Mouse (Mus musculus) spleen, adult 2 months (tissue): ENCODE results near the gene Ifrd1. TPM values are rescaled to one million over a fixed set of nuclear protein-coding genes. Genes with fewer than 3 reads are reported as not detected.

Experiments
- DNase-seq, 2 experiments: peaks; one replicate each; pipeline versions ENCODE4 v3.0.0 to v3.0.0-alpha.2; 2012 to 2021; ENCODE audit warnings: low spot score in 2 of 2, low read depth in 1 of 2
- H3K27ac ChIP-seq: fragments of 200-500 bp; 2 replicates; pipeline ENCODE4 v1.5.1; 2012; ENCODE audit warnings: low read length, inconsistent platforms; ENCODE audit not compliant: insufficient read depth
- H3K27me3 ChIP-seq: fragments of 200-500 bp; 2 replicates; pipeline ENCODE4 v1.6.1; 2012; ENCODE audit warnings: mild to moderate bottlenecking, moderate library complexity, low read length, inconsistent platforms; ENCODE audit not compliant: control insufficient read depth, insufficient read depth
- H3K36me3 ChIP-seq: fragments of 200-500 bp; 2 replicates; pipeline ENCODE4 v1.6.1; 2012; ENCODE audit warnings: mild to moderate bottlenecking, low read length, inconsistent platforms; ENCODE audit not compliant: control insufficient read depth, insufficient read depth
- H3K4me1 ChIP-seq: fragments of 200-500 bp; 2 replicates; pipeline ENCODE4 v1.6.1; 2011; ENCODE audit warnings: inconsistent platforms; ENCODE audit not compliant: control insufficient read depth, insufficient read depth, insufficient read length
- H3K4me3 ChIP-seq: fragments of 200-500 bp; 2 replicates; pipeline ENCODE4 v1.5.1; 2011; ENCODE audit warnings: mild to moderate bottlenecking, inconsistent platforms; ENCODE audit not compliant: insufficient read depth, insufficient read length; ENCODE audit errors: extremely low read depth
- CTCF ChIP-seq: fragments of 200-500 bp; IDR thresholded peaks from 2 replicates; pipeline ENCODE4 v1.5.1; 2011; ENCODE audit warnings: mild to moderate bottlenecking, inconsistent platforms; ENCODE audit not compliant: insufficient read depth, insufficient read length, insufficient replicate concordance; ENCODE audit errors: extremely low read depth
- POLR2A ChIP-seq: fragments of 200-500 bp; IDR thresholded peaks from 2 replicates; pipeline ENCODE4 v1.6.1; 2011; ENCODE audit warnings: low read depth, low read length, inconsistent platforms
- WGBS: fragments of 180-500 bp; shearing (Covaris S2); methylation state at CpG from one replicate; pipeline ENCODE4 v1.1.7; 2018; 5-methylcytosine and 5-hydroxymethylcytosine counted together
- polyA plus RNA-seq: library from polyadenylated mRNA; depleted of rRNA; stranded (reverse); fragments of >200 nt; gene quantifications from 2 replicates; pipeline ENCODE4 v1.2.3, GENCODE M21; 2012; rRNA removed

Ifrd1 gene
- polyA plus RNA-seq, 1 experiment: 8.2 TPM

DNA sequence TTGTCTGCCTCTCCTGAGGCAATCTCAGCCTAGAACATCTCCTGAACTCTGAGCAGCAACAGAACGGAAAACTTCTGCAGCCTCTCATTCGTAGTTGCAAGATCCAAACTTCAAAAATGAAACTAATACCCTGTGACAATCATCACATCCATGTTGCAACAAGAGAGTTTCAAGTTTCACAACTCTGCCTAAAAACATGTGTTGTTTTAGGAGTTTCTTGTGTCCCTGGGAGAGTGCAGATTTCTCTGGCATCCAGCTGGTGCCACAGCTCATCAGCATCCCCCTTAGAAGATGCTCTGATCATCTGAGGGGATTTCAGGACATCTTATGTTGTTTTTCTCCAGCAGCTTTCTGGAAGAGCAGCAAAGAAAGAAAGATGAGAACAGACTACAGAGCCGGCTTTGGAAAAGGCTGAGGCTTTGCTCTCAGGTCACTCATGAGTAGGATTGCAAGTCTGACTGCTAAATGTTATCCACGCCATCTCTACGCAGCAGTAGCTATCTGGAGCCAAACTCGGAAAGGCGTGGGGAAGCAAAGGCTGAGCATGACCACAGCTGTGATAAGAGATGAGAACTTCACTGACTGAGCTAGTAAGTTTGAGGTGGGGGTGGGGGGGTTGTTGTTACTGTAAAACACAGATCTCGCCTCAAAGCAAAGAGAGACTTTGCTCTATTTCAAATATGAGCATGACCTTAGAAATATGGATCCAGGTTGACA lies 95.8 kb downstream of the Ifrd1 start:
- WGBS: 76% methylated on average over 8 of the region's 8 CpGs
- no peak overlapping the region for H3K27ac ChIP-seq
- DNase-seq: no peak
- no peak for TF ChIP-seq CTCF
- no peak for TF ChIP-seq POLR2A
- no peaks in the 10 kb centered on the region for H3K4me1 ChIP-seq
- no peaks in the 10 kb centered on the region for H3K27me3 ChIP-seq
- H3K36me3 ChIP-seq: no peaks in the 10 kb centered on the region
- no peak overlapping the region for H3K4me3 ChIP-seq

Other genes with a start within 250 kb of the Ifrd1 start
- 3.9 and 5.8 TPM in 2 replicates for gene Arl4a, start 210.5 kb downstream of the Ifrd1 start, polyA plus RNA-seq
- 0.68 and 1.1 TPM in 2 replicates for gene Scin, start 114.3 kb downstream of the Ifrd1 start, polyA plus RNA-seq
- 0.09 and 0.14 TPM in 2 replicates for gene Lsmem1, start 49.0 kb downstream of the Ifrd1 start, polyA plus RNA-seq
- 2.7 and 2.8 TPM in 2 replicates for gene Zfp277, start 197.4 kb upstream of the Ifrd1 start, polyA plus RNA-seq
- 2.3 and 2.8 TPM in 2 replicates for gene Dock4, start 197.4 kb upstream of the Ifrd1 start, polyA plus RNA-seq